Mouse (Mus musculus) ovary, postnatal 14 days (tissue): ENCODE data around the gene Slco4a1.
A peak's percentile ranks its signal among the peaks of the same experiment; 100 is the strongest.

Experiments used
- DNase-seq: peaks from one replicate; pipeline ENCODE4 v3.0.0; 2022; ENCODE audit warnings: low spot score

The Slco4a1 gene

GRCm38 (mm10) chr2:180445962-180446361 is 10.1 kb upstream of the Slco4a1 start:
- DNase-seq, result no peak

- DNase-seq, result no peak
These were observed 7.0 kb upstream of the Slco4a1 start for GRCm38 (mm10) chr2:180449007-180449406.

GRCm38 (mm10) chr2:180450529-180450928 is 5.5 kb upstream of the Slco4a1 start:
- no peak for DNase-seq

- DNase-seq, result no peak
These were observed 660 bp downstream of the Slco4a1 start for GRCm38 (mm10) chr2:180456705-180457104.

- no peak for DNase-seq
These were observed 1.6 kb downstream of the Slco4a1 start for GRCm38 (mm10) chr2:180457680-180458079.

- DNase-seq, result no peak
These were observed 3.4 kb downstream of the Slco4a1 start for GRCm38 (mm10) chr2:180459437-180459836.

GRCm38 (mm10) chr2:180460801-180461200 is 4.8 kb downstream of the Slco4a1 start:
- no peak for DNase-seq

GRCm38 (mm10) chr2:180462593-180462992 is 6.5 kb downstream of the Slco4a1 start:
- DNase-seq, result no peak

- no peak for DNase-seq
These were observed 10.5 kb downstream of the Slco4a1 start for GRCm38 (mm10) chr2:180466505-180466904.

- DNase-seq, result no peak
These were observed 12.8 kb downstream of the Slco4a1 start for GRCm38 (mm10) chr2:180468871-180469270.

GRCm38 (mm10) chr2:180469768-180470167 is 13.7 kb downstream of the Slco4a1 start:
- no peak for DNase-seq

GRCm38 (mm10) chr2:180472306-180473079 is 16.4 kb downstream of the Slco4a1 start:
- no peak for DNase-seq

GRCm38 (mm10) chr2:180473080-180473440 is 17.0 kb downstream of the Slco4a1 start:
- DNase-seq, result peak; percentile 35

GRCm38 (mm10) chr2:180474864-180475263 is 18.8 kb downstream of the Slco4a1 start:
- DNase-seq, result no peak

GRCm38 (mm10) chr2:180482274-180482673 is 26.2 kb downstream of the Slco4a1 start:
- no peak for DNase-seq

- no peak for DNase-seq
These were observed 28.8 kb downstream of the Slco4a1 start for GRCm38 (mm10) chr2:180484882-180485281.

- no peak for DNase-seq
These were observed 29.3 kb downstream of the Slco4a1 start for GRCm38 (mm10) chr2:180485306-180485705.

GRCm38 (mm10) chr2:180488210-180488751 is 32.2 kb downstream of the Slco4a1 start:
- DNase-seq, result no peak

GRCm38 (mm10) chr2:180495906-180496305 is 39.9 kb downstream of the Slco4a1 start:
- no peak for DNase-seq

- no peak for DNase-seq
These were observed 43.7 kb downstream of the Slco4a1 start, which contains the start of gene Ntsr1 for GRCm38 (mm10) chr2:180499741-180500140. Gene Ntsr1, plus strand, starts transcription at chr2:180499976.

GRCm38 (mm10) chr2:180500726-180501125 is 44.7 kb downstream of the Slco4a1 start:
- DNase-seq, result no peak

- no peak for DNase-seq
These were observed 45.3 kb downstream of the Slco4a1 start for GRCm38 (mm10) chr2:180501217-180501967.

GRCm38 (mm10) chr2:180506281-180506680 is 50.2 kb downstream of the Slco4a1 start:
- DNase-seq, result no peak
